Comparison of ENCODE assay signal across 8 mouse cellular contexts in the genomic region with DNA sequence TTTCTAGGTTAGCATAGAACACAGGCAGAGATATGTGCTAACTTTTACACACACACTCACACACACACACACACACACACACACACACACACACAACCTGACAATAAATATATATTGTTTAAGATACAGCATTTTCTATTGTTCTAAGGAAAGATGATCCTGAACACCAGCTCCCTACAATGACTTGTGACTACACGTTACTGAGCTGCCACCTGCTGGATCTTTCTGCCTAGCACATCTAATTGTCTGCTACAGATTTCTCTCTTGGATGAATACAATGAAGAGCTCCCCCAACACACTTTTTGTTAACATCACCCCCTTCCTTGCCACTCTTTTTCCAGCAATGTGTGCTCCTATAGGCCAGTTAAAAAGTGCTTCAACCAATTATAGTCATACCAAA. TPM values are rescaled to one million over a fixed set of nuclear protein-coding genes. Genes with fewer than 3 reads are reported as not detected.
A peak's percentile ranks its signal among the peaks of the same experiment; 100 is the strongest.
DNase-seq lines count a peak whose midpoint lies in the region; ATAC-seq lines count a peak whose summit lies in the region.

No protein-coding gene starts in this region.

- no peak overlapping the region for H3K27ac ChIP-seq in forebrain, embryonic 13.5 days
- H3K27ac ChIP-seq in limb, embryonic 13.5 days = no peak overlapping the region

- peak; percentile 66 for ATAC-seq in forebrain, embryonic 13.5 days
- 0 out of 2 replicates have a peak, but pooled peaks have one; percentile 61 for ATAC-seq in limb, embryonic 13.5 days (ENCODE audit: low FRiP score, low read depth)

- DNase-seq in thymus, postnatal 14 days = peak; percentile 19
- DNase-seq in thymus, adult 18-20 months = no peak
- peak; percentile 42 for DNase-seq in brain, embryonic 18.5 days (ENCODE audit: low read depth, low spot score)
- peak; percentile 50 for DNase-seq in kidney, postnatal 14 days
- peak; percentile 83 for DNase-seq in retina, embryonic 14.5 days (ENCODE audit: low spot score)
- no peak for DNase-seq in gastrocnemius, postnatal 25 days

- 5% methylated on average over 1 of the region's 1 CpGs for WGBS in forebrain, embryonic 13.5 days
- 3% methylated on average over 1 of the region's 1 CpGs for WGBS in limb, embryonic 13.5 days

- H3K27me3 ChIP-seq in forebrain, embryonic 13.5 days = peaks cover 18% of the 10 kb centered on the region
- peaks cover 15% of the 10 kb centered on the region for H3K27me3 ChIP-seq in limb, embryonic 13.5 days

- H3K4me1 ChIP-seq in forebrain, embryonic 13.5 days = 0 out of 2 replicates have a peak, but pooled peaks cover 5% of the 10 kb centered on the region
- H3K4me1 ChIP-seq in limb, embryonic 13.5 days = no peaks in the 10 kb centered on the region

- H3K4me3 ChIP-seq in forebrain, embryonic 13.5 days = no peak overlapping the region
- no peak overlapping the region for H3K4me3 ChIP-seq in limb, embryonic 13.5 days

- H3K9ac ChIP-seq in forebrain, embryonic 13.5 days = no peak overlapping the region
- H3K9ac ChIP-seq in limb, embryonic 13.5 days = no peak overlapping the region

- H3K9me3 ChIP-seq in forebrain, embryonic 13.5 days (replicated peaks) = no peaks in the 10 kb centered on the region
- H3K9me3 ChIP-seq in limb, embryonic 13.5 days = no peaks in the 10 kb centered on the region

- no peak overlapping the region for H3K4me2 ChIP-seq in forebrain, embryonic 13.5 days
- H3K4me2 ChIP-seq in limb, embryonic 13.5 days (replicated peaks) = no peak overlapping the region

- no peaks in the 10 kb centered on the region for H3K36me3 ChIP-seq in forebrain, embryonic 13.5 days (ENCODE audit: poor library complexity, severe bottlenecking)
- no peaks in the 10 kb centered on the region for H3K36me3 ChIP-seq in limb, embryonic 13.5 days

RNA-seq across cellular contexts. Expression of gene Zranb2, which starts 13.5 kb away (rescaled TPM):
- polyA plus RNA-seq in forebrain, embryonic 13.5 days (2015; fragmentation: Nextera tagmentation; extraction: Ambion mirVana) = 141 and 144 TPM in 2 replicates
- polyA plus RNA-seq in limb, embryonic 13.5 days (2015; fragmentation: Nextera tagmentation; extraction: Ambion mirVana) = 128 and 130 TPM in 2 replicates
- 10 to 100 TPM; 46.4 to 50.2 TPM for total RNA-seq in gastrocnemius, postnatal 25 days (2021)

RNA-seq across cellular contexts. Expression of gene Ptger3, which starts 46.3 kb away (rescaled TPM):
- 0.93 and 1.1 TPM in 2 replicates for polyA plus RNA-seq in forebrain, embryonic 13.5 days (2015; fragmentation: Nextera tagmentation; extraction: Ambion mirVana)
- 3.5 and 4.6 TPM in 2 replicates for polyA plus RNA-seq in limb, embryonic 13.5 days (2015; fragmentation: Nextera tagmentation; extraction: Ambion mirVana)
- 1 to 10 TPM in 1 of 2 experiments, under 1 TPM in 1; 0.31 to 2.7 TPM for total RNA-seq in gastrocnemius, postnatal 25 days (2021)

Comparison
In these comparisons a context has a peak if more than half of its experiments do, and no peak if none do; other contexts are left out.
1. DNase-seq: peak in thymus, postnatal 14 days (single experiment), brain, embryonic 18.5 days (single experiment), kidney, postnatal 14 days (single experiment) and retina, embryonic 14.5 days (single experiment); none in thymus, adult 18-20 months (0 of 2) and gastrocnemius, postnatal 25 days (single experiment).